Mouse (Mus musculus) C2C12 (cell line): ENCODE results near the gene Hagh. TPM values are rescaled to one million over a fixed set of nuclear protein-coding genes. Genes with fewer than 3 reads are reported as not detected.

ENCODE experiments used
- H3K27me3 ChIP-seq: one replicate; pipeline ENCODE4 v1.6.1; 2011; ENCODE audit not compliant: control insufficient read depth, insufficient read depth, insufficient read length
- H3K36me3 ChIP-seq: one replicate; pipeline ENCODE4 v1.6.1; 2011; ENCODE audit not compliant: control insufficient read depth, insufficient read depth
- H3K4me3 ChIP-seq: one replicate; pipeline ENCODE4 v1.5.1; 2011; ENCODE audit warnings: mild to moderate bottlenecking, control low read depth; ENCODE audit not compliant: poor library complexity, insufficient read depth, severe bottlenecking
- H3K79me2 ChIP-seq: one replicate; pipeline ENCODE4 v1.6.1; 2011; ENCODE audit not compliant: control insufficient read depth, insufficient read depth
- H3K79me3 ChIP-seq: one replicate; pipeline ENCODE4 v1.6.1; 2011; ENCODE audit warnings: low read depth, control low read depth
- H3ac ChIP-seq: one replicate; pipeline ENCODE3; 2011; ENCODE audit warnings: low read depth; ENCODE audit not compliant: control insufficient read depth, insufficient read length
- CEBPB ChIP-seq: IDR thresholded peaks from one replicate; pipeline ENCODE4 v1.6.1; 2011; ENCODE audit warnings: low read depth, mild to moderate bottlenecking, control low read depth, moderate library complexity
- CTCF ChIP-seq: IDR thresholded peaks from one replicate; pipeline ENCODE4 v1.5.1; 2011; ENCODE audit not compliant: control insufficient read depth, insufficient read depth, insufficient read length
- FOSL1 ChIP-seq: IDR thresholded peaks from one replicate; pipeline ENCODE4 v1.8.0; 2011; ENCODE audit warnings: mild to moderate bottlenecking, low read length; ENCODE audit not compliant: poor library complexity, insufficient read depth, severe bottlenecking
- MAX ChIP-seq: IDR thresholded peaks from one replicate; pipeline ENCODE4 v1.6.1; 2011; ENCODE audit warnings: mild to moderate bottlenecking, control low read depth
- MYOD1 ChIP-seq: IDR thresholded peaks from one replicate; pipeline ENCODE4 v1.6.1; 2011; ENCODE audit warnings: low read depth; ENCODE audit not compliant: control insufficient read depth, insufficient read length
- MYOG ChIP-seq: IDR thresholded peaks from one replicate; pipeline ENCODE4 v1.6.1; 2011; ENCODE audit not compliant: control insufficient read depth, insufficient read length; ENCODE audit errors: extremely low read depth
- USF1 ChIP-seq: IDR thresholded peaks from one replicate; pipeline ENCODE4 v1.6.1; 2011; ENCODE audit warnings: low read depth, mild to moderate bottlenecking, control low read depth, moderate library complexity
- polyA plus RNA-seq: library from polyadenylated mRNA; unstranded; fragments of >200 nt; fragmentation: generic; extraction: Trizol; gene quantifications from one replicate; pipeline ENCODE4 v1.2.1, GENCODE M21; 2012; ENCODE audit warnings: missing spikeins

The Hagh gene
- polyA plus RNA-seq, 1 experiment: 30.4 TPM

GRCm38 (mm10) chr17:24844525-24844924 lies 4.6 kb downstream of the Hagh start:
- no peak overlapping the region for H3K4me3 ChIP-seq
- TF ChIP-seq CEBPB (no peak), MYOG (no peak), MAX (no peak), CTCF (no peak), MYOD1 (no peak)
- no peaks in the 10 kb centered on the region for H3K79me3 ChIP-seq
- H3K27me3 ChIP-seq: no peaks in the 10 kb centered on the region
- no peaks in the 10 kb centered on the region for H3K36me3 ChIP-seq
- H3K79me2 ChIP-seq: peaks cover 19% of the 10 kb centered on the region
- H3ac ChIP-seq: no peak overlapping the region

- Histone ChIP-seq H3K27me3 (no peaks in the 10 kb centered on the region), H3K79me3 (no peaks in the 10 kb centered on the region), H3K4me3 (no peak overlapping the region), H3ac (no peak overlapping the region), H3K79me2 (peaks cover 19% of the 10 kb centered on the region), H3K36me3 (no peaks in the 10 kb centered on the region)
- TF ChIP-seq CEBPB (no peak), CTCF (no peak), MYOD1 (no peak), MYOG (no peak), USF1 (no peak), FOSL1 (no peak)
These were observed 7.4 kb downstream of the Hagh start for GRCm38 (mm10) chr17:24847386-24847785.

DNA sequence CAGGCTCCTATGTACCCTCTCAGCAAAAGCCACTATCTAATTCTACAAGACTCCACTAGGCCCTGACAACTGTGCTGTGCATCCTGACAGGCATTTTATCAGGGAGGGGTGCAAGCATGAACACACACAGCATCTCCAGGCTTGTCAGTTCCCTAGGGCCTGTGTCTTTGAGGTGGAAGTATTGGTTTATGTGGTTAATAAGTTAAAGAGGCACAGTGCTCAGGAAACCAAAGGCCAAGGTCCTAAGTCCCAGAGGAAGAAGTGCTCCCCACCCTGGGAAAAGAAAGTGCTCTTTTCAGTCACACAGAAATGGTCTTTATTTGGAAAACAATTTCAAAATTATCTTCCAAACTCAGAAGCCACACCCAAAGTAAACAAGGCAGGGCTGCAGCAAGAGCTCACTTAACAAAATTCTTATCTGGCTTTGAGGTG lies 8.7 kb downstream of the Hagh start:
- Histone ChIP-seq H3ac (peak overlapping the region; percentile 43), H3K79me2 (peaks cover 19% of the 10 kb centered on the region), H3K27me3 (no peaks in the 10 kb centered on the region), H3K79me3 (no peaks in the 10 kb centered on the region), H3K36me3 (no peaks in the 10 kb centered on the region), H3K4me3 (peak overlapping the region; percentile 56)
- TF ChIP-seq USF1 (no peak), MYOD1 (no peak), CEBPB (no peak), MYOG (no peak), CTCF (no peak), FOSL1 (no peak), MAX (no peak)

- H3ac ChIP-seq: peak overlapping the region; percentile 91
- TF ChIP-seq MYOG (no peak), CTCF (peak; percentile 12), MAX (peak; percentile 83)
- H3K79me3 ChIP-seq: no peaks in the 10 kb centered on the region
- peaks cover 19% of the 10 kb centered on the region for H3K79me2 ChIP-seq
- H3K27me3 ChIP-seq: no peaks in the 10 kb centered on the region
- peak overlapping the region; percentile 56 for H3K4me3 ChIP-seq
- no peaks in the 10 kb centered on the region for H3K36me3 ChIP-seq
These were observed 9.8 kb downstream of the Hagh start for GRCm38 (mm10) chr17:24849733-24850064.

GRCm38 (mm10) chr17:24850065-24850772 lies 10.3 kb downstream of the Hagh start, which contains the start of gene Fahd1:
Gene Fahd1, minus strand, starts transcription at chr17:24850364.
- peak within 1 kb of the TSS; percentile 56 for H3K4me3 ChIP-seq
- no peaks in the 10 kb centered on the region for H3K79me3 ChIP-seq
- no peaks in the 10 kb centered on the region for H3K27me3 ChIP-seq
- peak within 1 kb of the TSS; percentile 91 for H3ac ChIP-seq
- peaks cover 19% of the 10 kb centered on the region for H3K79me2 ChIP-seq
- H3K36me3 ChIP-seq: no peaks in the 10 kb centered on the region
- TF ChIP-seq MYOG (no peak), MYOD1 (no peak), CTCF (no peak), CEBPB (no peak), MAX (no peak), FOSL1 (no peak), USF1 (peak; percentile 94)

- TF ChIP-seq MYOG (no peak), FOSL1 (no peak), MAX (no peak), MYOD1 (no peak), CEBPB (no peak), USF1 (no peak), CTCF (no peak)
- Histone ChIP-seq H3K79me2 (peaks cover 19% of the 10 kb centered on the region), H3K36me3 (no peaks in the 10 kb centered on the region), H3K27me3 (no peaks in the 10 kb centered on the region), H3K79me3 (no peaks in the 10 kb centered on the region), H3K4me3 (peak overlapping the region; percentile 56), H3ac (peak overlapping the region; percentile 79)
These were observed 10.8 kb downstream of the Hagh start for GRCm38 (mm10) chr17:24850773-24851127.
